Mouse (Mus musculus): ENCODE measurements at regions not wholly inside any gene's neighbourhood (a gene's known extent, or its start where the extent isn't known, plus 50 kb on each side); places are given as distances from the start of the nearest gene placed in this dataset.

GRCm38 (mm10) chr6:111622481-111623139 lies 650.9 kb upstream of the Lmcd1 start:
- TF ChIP-seq CTCF (IDR thresholded peaks at IDR 0.05; ENCODE audit: control insufficient read depth, insufficient read depth, low read length) (no peak), POLR2A (IDR thresholded peaks at IDR 0.05; ENCODE audit: borderline replicate concordance, control insufficient read depth, low read depth, low read length) (no peak)
